36 mouse cellular contexts compared by ENCODE assay signal in genomic region chr4:154310576-154311262, GRCm38 (mm10). TPM values are rescaled to one million over a fixed set of nuclear protein-coding genes. Genes with fewer than 3 reads are reported as not detected.
"Had no signal": no experiment of that assay in that cellular context is flagged by ENCODE, and none has a peak within 500 bp of the region (broad histone marks: within the 10 kb centered on the region; RNA-seq: fewer than 3 reads in every experiment).

No protein-coding gene starts in this region.

- H3K36me3 ChIP-seq: heart, embryonic 10.5 days; heart, embryonic 12.5 days; hindbrain, embryonic 13.5 days; hindbrain, embryonic 15.5 days; kidney, embryonic 15.5 days; limb, embryonic 13.5 days; limb, embryonic 15.5 days had no signal

- H3K27me3 ChIP-seq: hindbrain, embryonic 15.5 days; kidney, embryonic 15.5 days; limb, embryonic 13.5 days; limb, embryonic 15.5 days had no signal

- H3K9me3 ChIP-seq: heart, embryonic 10.5 days; hindbrain, embryonic 13.5 days; hindbrain, embryonic 15.5 days; kidney, embryonic 15.5 days; limb, embryonic 13.5 days; limb, embryonic 15.5 days had no signal

- H3K4me3 ChIP-seq: heart, adult 2 months; heart, embryonic 10.5 days; heart, embryonic 12.5 days; hindbrain, embryonic 13.5 days; hindbrain, embryonic 15.5 days; kidney, embryonic 15.5 days; limb, embryonic 13.5 days; limb, embryonic 15.5 days had no signal

- H3K27ac ChIP-seq: heart, adult 2 months; heart, embryonic 10.5 days; hindbrain, embryonic 13.5 days; hindbrain, embryonic 15.5 days; hindbrain, postnatal 0 days; kidney, embryonic 15.5 days; kidney, postnatal 0 days; limb, embryonic 13.5 days; limb, embryonic 15.5 days had no signal

- ATAC-seq: forebrain, postnatal 0 days; hindbrain, postnatal 0 days; intestine, embryonic 16.5 days had no signal

- H3K4me1 ChIP-seq: heart, embryonic 10.5 days; heart, embryonic 12.5 days; hindbrain, embryonic 15.5 days; kidney, embryonic 15.5 days had no signal

- H3K4me2 ChIP-seq: heart, embryonic 12.5 days; hindbrain, embryonic 13.5 days; hindbrain, embryonic 15.5 days; kidney, embryonic 15.5 days; limb, embryonic 13.5 days; limb, embryonic 15.5 days had no signal

- DNase-seq: forebrain, postnatal 0 days; gastrocnemius, postnatal 14 days; gastrocnemius, postnatal 36 days; heart, adult 11 months; heart, adult 2 months; heart, postnatal 14 days; heart, postnatal 36 days; kidney, adult 11 months; kidney, adult 2 months; kidney, adult 9 months; kidney, postnatal 14 days; kidney, postnatal 36 days; layer of hippocampus, adult 9-11 months; layer of hippocampus, postnatal 36 days; left cerebral cortex, postnatal 4 days had no signal

- H3K9ac ChIP-seq: forebrain, postnatal 0 days; heart, embryonic 12.5 days; hindbrain, embryonic 13.5 days; hindbrain, embryonic 15.5 days; kidney, embryonic 15.5 days; limb, embryonic 13.5 days; limb, embryonic 15.5 days had no signal

RNA-seq across cellular contexts. Expression of gene Arhgef16, which starts 9.2 kb away (rescaled TPM):
- total RNA-seq: hematopoietic stem cell, adult 5-6 weeks had no signal

RNA-seq across cellular contexts. Expression of gene B230104I21Rik, which starts 25.2 kb away (rescaled TPM):
- total RNA-seq: gastrocnemius, adult 18-20 months; gastrocnemius, adult 8-10 months; gastrocnemius, postnatal 14 days; gastrocnemius, postnatal 36 days; heart, adult 2 months; heart, postnatal 14 days; heart, postnatal 36 days; hematopoietic stem cell, adult 5-6 weeks; hindbrain, postnatal 0 days; left cerebral cortex, adult 18-20 months; left cerebral cortex, adult 8-10 months; left cerebral cortex, postnatal 10 days; left cerebral cortex, postnatal 25 days; left cerebral cortex, postnatal 4 days had no signal
- polyA plus RNA-seq: forebrain, postnatal 0 days; gonadal fat pad, adult 2 months; heart, adult 2 months; heart, embryonic 10.5 days; heart, embryonic 12.5 days; heart, embryonic 14.5 days; hindbrain, embryonic 11.5 days; hindbrain, embryonic 13.5 days; hindbrain, embryonic 15.5 days; hindbrain, postnatal 0 days; intestine, embryonic 16.5 days; kidney, adult 2 months; kidney, embryonic 15.5 days; kidney, postnatal 0 days; large intestine, adult 2 months; limb, embryonic 13.5 days; limb, embryonic 15.5 days had no signal
